Mouse (Mus musculus) lung, postnatal 0 days (tissue): ENCODE data around the gene Exoc6b.

Experiments
- CTCF ChIP-seq: IDR thresholded peaks from 2 replicates; pipeline ENCODE4 v1.5.1; 2016; ENCODE audit warnings: antibody characterized with exemption, mild to moderate bottlenecking
- EP300 ChIP-seq: IDR thresholded peaks from 2 replicates; pipeline ENCODE4 v1.6.1; 2016; ENCODE audit warnings: antibody characterized with exemption, mild to moderate bottlenecking, control low read depth

- TF ChIP-seq CTCF (no peak), EP300 (no peak)
These were observed 27.1 kb upstream of the Exoc6b start for GRCm38 (mm10) chr6:85096441-85096840.
